Mouse (Mus musculus) CH12.LX (cell line): ENCODE data around the gene Stard13. TPM values are rescaled to one million over a fixed set of nuclear protein-coding genes. Genes with fewer than 3 reads are reported as not detected.

Experiments
- DNase-seq: peaks from one replicate; pipeline ENCODE4 v3.0.0-alpha.2; 2013; ENCODE audit errors: extremely low read depth
- H3K27ac ChIP-seq: 2 replicates; pipeline ENCODE4 v1.5.1; 2012; ENCODE audit warnings: low read depth, mild to moderate bottlenecking, control low read depth, moderate library complexity; ENCODE audit not compliant: insufficient read depth
- H3K27me3 ChIP-seq: replicated peaks from 2 replicates; pipeline ENCODE3; 2012; ENCODE audit warnings: inconsistent platforms
- H3K36me3 ChIP-seq, 2 experiments: replicated peaks in 1 of 2; 2 replicates each; pipeline versions ENCODE3 to v1.6.1; 2012; ENCODE audit warnings: inconsistent platforms in 1 of 2, low read length in 1 of 2, mild to moderate bottlenecking in 1 of 2, mixed read lengths in 1 of 2, moderate library complexity in 1 of 2; ENCODE audit not compliant: control insufficient read depth in 1 of 2, insufficient read depth in 1 of 2
- H3K4me1 ChIP-seq, 2 experiments: 2 replicates each; pipeline ENCODE4 v1.6.1; 2012; ENCODE audit warnings: inconsistent platforms in 1 of 2, moderate library complexity in 1 of 2; ENCODE audit not compliant: insufficient read depth in 2 of 2, control insufficient read depth in 1 of 2
- H3K4me2 ChIP-seq: 2 replicates; pipeline ENCODE4 v1.6.1; 2012; ENCODE audit warnings: low read depth, mild to moderate bottlenecking, control low read depth; ENCODE audit not compliant: poor library complexity, insufficient read depth, severe bottlenecking
- H3K4me3 ChIP-seq, 3 experiments: fragments of 150-350 bp in 1 of 3; sonication (generic) in 1 of 3; replicated peaks in 1 of 3; 2 replicates each; pipeline versions ENCODE3 to v1.5.1; 2011 to 2012; ENCODE audit warnings: low read depth in 2 of 3, low read length in 2 of 3, mild to moderate bottlenecking in 2 of 3, moderate library complexity in 2 of 3, control low read depth in 1 of 3, improper control_type of control experiment in 1 of 3, inconsistent platforms in 1 of 3, mixed read lengths in 1 of 3; ENCODE audit not compliant: poor library complexity in 1 of 3
- H3K79me2 ChIP-seq: replicated peaks from 2 replicates; pipeline ENCODE4 v1.6.1; 2012; ENCODE audit warnings: mild to moderate bottlenecking, moderate library complexity; ENCODE audit not compliant: control insufficient read depth, poor library complexity, insufficient read depth, severe bottlenecking; ENCODE audit errors: extremely low read depth
- H3K9ac ChIP-seq: 2 replicates; pipeline ENCODE4 v1.6.1; 2012; ENCODE audit warnings: low read depth, mild to moderate bottlenecking, control low read depth, moderate library complexity; ENCODE audit not compliant: insufficient read depth
- H3K9me3 ChIP-seq: replicated peaks from 2 replicates; pipeline ENCODE3; 2012; ENCODE audit warnings: low read length, inconsistent platforms, mixed read lengths
- CHD2 ChIP-seq: IDR thresholded peaks from 2 replicates; pipeline ENCODE4 v1.6.1; 2011; ENCODE audit warnings: low read length, improper control_type of control experiment
- E2F4 ChIP-seq: IDR thresholded peaks from 2 replicates; pipeline ENCODE4 v1.6.1; 2011; ENCODE audit warnings: low read depth, low read length, improper control_type of control experiment; ENCODE audit not compliant: insufficient replicate concordance
- ELF1 ChIP-seq: IDR thresholded peaks from 2 replicates; pipeline ENCODE4 v1.6.1; 2014; ENCODE audit warnings: low read depth, mild to moderate bottlenecking, inconsistent platforms, low read length, improper control_type of control experiment
- GABPA ChIP-seq: IDR thresholded peaks from 2 replicates; pipeline ENCODE4 v1.6.1; 2012; ENCODE audit warnings: low read depth, low read length, improper control_type of control experiment, inconsistent platforms; ENCODE audit not compliant: insufficient replicate concordance
- IRF4 ChIP-seq: IDR thresholded peaks from 2 replicates; pipeline ENCODE4 v1.6.1; 2014; ENCODE audit warnings: low read depth, mild to moderate bottlenecking, inconsistent platforms, low read length, improper control_type of control experiment
- JUN ChIP-seq: IDR thresholded peaks from 2 replicates; pipeline ENCODE4 v1.6.1; 2011; ENCODE audit warnings: low read depth, mild to moderate bottlenecking, low read length, improper control_type of control experiment, moderate library complexity; ENCODE audit not compliant: insufficient read depth
- MAZ ChIP-seq: IDR thresholded peaks from 2 replicates; pipeline ENCODE4 v1.6.1; 2012; ENCODE audit warnings: low read depth, mild to moderate bottlenecking, inconsistent platforms, low read length, improper control_type of control experiment, moderate library complexity
- MYC ChIP-seq: IDR thresholded peaks from 2 replicates; pipeline ENCODE4 v1.6.1; 2011; ENCODE audit warnings: low read depth, mild to moderate bottlenecking, improper control_type of control experiment, low read length
- NRF1 ChIP-seq: IDR thresholded peaks from 2 replicates; pipeline ENCODE4 v1.6.1; 2014; ENCODE audit warnings: low read depth, mild to moderate bottlenecking, inconsistent platforms, low read length, improper control_type of control experiment, moderate library complexity
- PAX5 ChIP-seq: IDR thresholded peaks from 2 replicates; pipeline ENCODE4 v1.6.1; 2012; ENCODE audit warnings: low read length, inconsistent platforms, mixed read lengths
- SIN3A ChIP-seq: IDR thresholded peaks from 2 replicates; pipeline ENCODE4 v1.6.1; 2012; ENCODE audit warnings: low read length, improper control_type of control experiment, inconsistent platforms
- SMC3 ChIP-seq: IDR thresholded peaks from 2 replicates; pipeline ENCODE4 v1.6.1; 2011; ENCODE audit warnings: low read depth, low read length, improper control_type of control experiment
- TCF12 ChIP-seq: IDR thresholded peaks from 2 replicates; pipeline ENCODE4 v1.6.1; 2014; ENCODE audit warnings: low read depth, mild to moderate bottlenecking, inconsistent platforms, low read length, improper control_type of control experiment
- UBTF ChIP-seq: IDR thresholded peaks from 2 replicates; pipeline ENCODE4 v1.6.1; 2012; ENCODE audit warnings: low read depth, mild to moderate bottlenecking, inconsistent platforms, low read length, improper control_type of control experiment, moderate library complexity
- USF2 ChIP-seq: conservative IDR thresholded peaks from 2 replicates; pipeline ENCODE4 v1.6.1; 2011; ENCODE audit warnings: low read depth, low read length, improper control_type of control experiment
- ZC3H11A ChIP-seq: IDR thresholded peaks from 2 replicates; pipeline ENCODE4 v1.6.1; 2012; ENCODE audit warnings: low read depth, mild to moderate bottlenecking, inconsistent platforms, low read length, improper control_type of control experiment
- ZKSCAN1 ChIP-seq: IDR thresholded peaks from 2 replicates; pipeline ENCODE4 v1.6.1; 2012; ENCODE audit warnings: low read depth, inconsistent platforms, low read length, improper control_type of control experiment, borderline replicate concordance
- dilution Hi-C: fragments of 300-500 bp; cut with MboI; formaldehyde crosslinking; loops from 2 replicates; pipeline ENCODE4 v1.14.3; 2020; ENCODE audit warnings: low sequenced_read_pairs; ENCODE audit not compliant: extremely low pct_unique_long_range_greater_than_20kb, extremely low pct_ligation_motif_present
- in situ Hi-C: fragments of 300-500 bp; cut with MboI; formaldehyde crosslinking; loops from 3 replicates; pipeline ENCODE4 v1.14.3; 2019; ENCODE audit warnings: low sequenced_read_pairs, low pct_ligation_motif_present, low pct_unique_long_range_greater_than_20kb, mixed read lengths
- polyA plus RNA-seq: library from polyadenylated mRNA; unstranded; fragments of >175 nt; gene quantifications from 2 replicates; pipeline ENCODE4 v1.2.1, GENCODE M21; 2012; ENCODE audit warnings: low read depth; ENCODE audit not compliant: insufficient read length
- total RNA-seq, 2 experiments: library from RNA; depleted of rRNA; stranded (reverse); fragments of 300-350 nt in 1 of 2; fragments of >200 nt in 1 of 2; gene quantifications; 2 replicates each; pipeline ENCODE4 v1.2.3; 2012 to 2014

The Stard13 gene
- total and polyA plus RNA-seq, 3 experiments = 33.5 to 154 (median 73.6) TPM

- Histone ChIP-seq H3K36me3 (no peaks in the 10 kb centered on the region), H3K27me3 (no peaks in the 10 kb centered on the region), H3K9ac (no peak overlapping the region), H3K4me2 (no peak overlapping the region), H3K79me2 (no peaks in the 10 kb centered on the region), H3K4me1 (peaks cover 0 to 5% of the 10 kb centered on the region in 2 experiments; a peak in 2 of 4 replicates), H3K4me3 (no peak overlapping the region), H3K27ac (no peak overlapping the region), H3K9me3 (no peaks in the 10 kb centered on the region)
- TF ChIP-seq E2F4 (no peak), SIN3A (no peak), ELF1 (no peak), PAX5 (no peak), USF2 (no peak), ZC3H11A (no peak), TCF12 (no peak), MYC (no peak), JUN (no peak), CHD2 (no peak), ZKSCAN1 (no peak), SMC3 (no peak), MAZ (no peak), GABPA (no peak), UBTF (no peak)
- no peak for DNase-seq
- dilution Hi-C loops = no loop called here
- in situ Hi-C loops = no loop called here
Measured at GRCm38 (mm10) chr5:151004216-151004755, 229.3 kb downstream of the Stard13 start.

- in situ Hi-C loops = no loop called here
- H3K79me2 ChIP-seq = no peaks in the 10 kb centered on the region
- H3K9ac ChIP-seq = no peak overlapping the region
- H3K4me2 ChIP-seq = no peak overlapping the region
- DNase-seq = no peak
- TF ChIP-seq IRF4 = no peak
- TF ChIP-seq NRF1 = no peak
- TF ChIP-seq ELF1 = no peak
- dilution Hi-C loops = no loop called here
- no peaks in the 10 kb centered on the region for H3K36me3 ChIP-seq
- H3K4me3 ChIP-seq = no peak overlapping the region
- H3K4me1 ChIP-seq = peaks cover 0 to 5% of the 10 kb centered on the region in 2 experiments; a peak in 2 of 4 replicates
- H3K27me3 ChIP-seq = no peaks in the 10 kb centered on the region
- no peak overlapping the region for H3K27ac ChIP-seq
- no peaks in the 10 kb centered on the region for H3K9me3 ChIP-seq
Measured at GRCm38 (mm10) chr5:151002051-151002450, 231.6 kb downstream of the Stard13 start.
